Mouse (Mus musculus) cerebellum, postnatal 14 days (tissue): ENCODE results near the gene Slc2a6.

Source experiments
- DNase-seq, 2 experiments: peaks; one replicate each; pipeline ENCODE4 v3.0.0; 2021; ENCODE audit warnings: mixed read lengths in 2 of 2

Gene Slc2a6

GRCm38 (mm10) chr2:27032361-27032760 is 4.6 kb upstream of the Slc2a6 start:
- no peak for DNase-seq

- DNase-seq = no peak
Observed at GRCm38 (mm10) chr2:27028437-27029015, 728 bp upstream of the Slc2a6 start.

- peak; percentile 59 to 64 for DNase-seq
Observed at GRCm38 (mm10) chr2:27026857-27027617, 761 bp downstream of the Slc2a6 start.

GRCm38 (mm10) chr2:27026332-27026731 is 1.5 kb downstream of the Slc2a6 start:
- no peak for DNase-seq

GRCm38 (mm10) chr2:27025545-27025944 is 2.3 kb downstream of the Slc2a6 start:
- DNase-seq = no peak

GRCm38 (mm10) chr2:27024136-27024535 is 3.7 kb downstream of the Slc2a6 start:
- no peak for DNase-seq

- no peak for DNase-seq
Observed at GRCm38 (mm10) chr2:27022612-27023011, 5.2 kb downstream of the Slc2a6 start.

- DNase-seq = no peak
Observed at GRCm38 (mm10) chr2:27021103-27021502, 6.7 kb downstream of the Slc2a6 start.

- no peak for DNase-seq
Observed at GRCm38 (mm10) chr2:27019530-27019929, 8.3 kb downstream of the Slc2a6 start.

- peak; percentile 83 to 89 for DNase-seq
Observed at GRCm38 (mm10) chr2:27017802-27018201, 10.0 kb downstream of the Slc2a6 start.

GRCm38 (mm10) chr2:27009714-27010244 is 18.0 kb downstream of the Slc2a6 start, which contains the start of gene Cacfd1:
TSS of gene Cacfd1 (plus strand) at chr2:27009926.
- peak; percentile 88 to 89 for DNase-seq

GRCm38 (mm10) chr2:27007701-27008100 is 20.1 kb downstream of the Slc2a6 start:
- DNase-seq = no peak

- DNase-seq = no peak
Observed at GRCm38 (mm10) chr2:27006255-27006654, 21.5 kb downstream of the Slc2a6 start.

- DNase-seq = no peak
Observed at GRCm38 (mm10) chr2:26997993-26998392, 29.8 kb downstream of the Slc2a6 start.

GRCm38 (mm10) chr2:26997498-26997897 is 30.3 kb downstream of the Slc2a6 start:
- no peak for DNase-seq

- DNase-seq = no peak
Observed at GRCm38 (mm10) chr2:26993936-26994335, 33.9 kb downstream of the Slc2a6 start.

- DNase-seq = no peak
Observed at GRCm38 (mm10) chr2:26984640-26985039, 43.2 kb downstream of the Slc2a6 start.

GRCm38 (mm10) chr2:26984179-26984578 is 43.6 kb downstream of the Slc2a6 start:
- DNase-seq = no peak

- no peak for DNase-seq
Observed at GRCm38 (mm10) chr2:26980361-26980760, 47.4 kb downstream of the Slc2a6 start.

GRCm38 (mm10) chr2:26973960-26974359 is 53.8 kb downstream of the Slc2a6 start:
- no peak for DNase-seq

GRCm38 (mm10) chr2:26973116-26973515 is 54.7 kb downstream of the Slc2a6 start, which contains the start of gene Adamts13:
TSS of gene Adamts13 (plus strand) at chr2:26973416.
- no peak for DNase-seq
